Mouse (Mus musculus) heart, embryonic 14.5 days (tissue): Measurements from ENCODE around the gene Nphp1. TPM values are rescaled to one million over a fixed set of nuclear protein-coding genes. Genes with fewer than 3 reads are reported as not detected.
A peak's percentile ranks its signal among the peaks of the same experiment; 100 is the strongest.

Experiments
- ATAC-seq: fragments of 200-750 bp; cut with Nextera tagmentation; 2 replicates; pipeline ENCODE4 v1.8.0; 2017; ENCODE audit warnings: low read depth, moderate TSS enrichment; ENCODE audit not compliant: insufficient number of reproducible peaks, insufficient read depth, low FRiP score
- H3K27ac ChIP-seq, 2 experiments: fragments of 200-500 bp in 1 of 2; fragments of 300-500 bp in 1 of 2; sonication (generic) in 1 of 2; replicated peaks in 1 of 2; 2 replicates each; pipeline ENCODE4 v1.5.1; 2012 to 2014; ENCODE audit warnings: low read depth in 2 of 2, low read length in 2 of 2, control low read depth in 1 of 2, mild to moderate bottlenecking in 1 of 2, mixed read lengths in 1 of 2; ENCODE audit not compliant: control insufficient read depth in 1 of 2, insufficient read depth in 1 of 2
- H3K27me3 ChIP-seq: fragments of 300-500 bp; sonication (generic); 2 replicates; pipeline ENCODE4 v1.6.1; 2014; ENCODE audit warnings: mild to moderate bottlenecking, low read length, control low read depth; ENCODE audit not compliant: control insufficient read depth, insufficient read depth
- H3K36me3 ChIP-seq: fragments of 300-500 bp; sonication (generic); 2 replicates; pipeline ENCODE4 v1.6.1; 2014; ENCODE audit warnings: mild to moderate bottlenecking, control low read depth, low read length, mixed read lengths; ENCODE audit not compliant: control insufficient read depth, insufficient read depth
- H3K4me1 ChIP-seq, 2 experiments: fragments of 200-500 bp in 1 of 2; fragments of 300-500 bp in 1 of 2; sonication (generic) in 1 of 2; 2 replicates each; pipeline ENCODE4 v1.6.1; 2012 to 2014; ENCODE audit warnings: low read length in 2 of 2, control low read depth in 1 of 2, mixed read lengths in 1 of 2; ENCODE audit not compliant: control insufficient read depth in 2 of 2, insufficient read depth in 2 of 2
- H3K4me2 ChIP-seq: fragments of 300-500 bp; sonication (generic); 2 replicates; pipeline ENCODE4 v1.6.1; 2014; ENCODE audit warnings: mild to moderate bottlenecking, low read length
- H3K4me3 ChIP-seq, 2 experiments: fragments of 200-500 bp in 1 of 2; fragments of 300-500 bp in 1 of 2; sonication (generic) in 1 of 2; 2 replicates each; pipeline ENCODE4 v1.5.1; 2012 to 2014; ENCODE audit warnings: low read length in 2 of 2, mild to moderate bottlenecking in 2 of 2, control low read depth in 1 of 2, low read depth in 1 of 2, moderate library complexity in 1 of 2; ENCODE audit not compliant: control insufficient read depth in 1 of 2, insufficient read depth in 1 of 2
- H3K9ac ChIP-seq: fragments of 300-500 bp; sonication (generic); 2 replicates; pipeline ENCODE4 v1.6.1; 2014; ENCODE audit warnings: mild to moderate bottlenecking, low read length
- H3K9me3 ChIP-seq: fragments of 300-500 bp; sonication (generic); 2 replicates; pipeline ENCODE4 v1.6.1; 2016; ENCODE audit warnings: low read length, control low read depth; ENCODE audit not compliant: control insufficient read depth
- WGBS: fragments of 180-500 bp; shearing (Covaris S2); extraction: QIAGEN DNeasy Blood & Tissue Kit; methylation state at CpG from one replicate; pipeline ENCODE4 v1.1.7; 2014; 5-methylcytosine and 5-hydroxymethylcytosine counted together
- polyA plus RNA-seq: library from polyadenylated mRNA; unstranded; fragments of >200 nt; fragmentation: Nextera tagmentation; extraction: Ambion mirVana; gene quantifications from 2 replicates; pipeline ENCODE4 v1.2.1, GENCODE M21; 2014

The Nphp1 gene
- polyA plus RNA-seq, 1 experiment from 2014 or later: 16.1 TPM

- Histone ChIP-seq H3K36me3 (peaks cover 15% of the 10 kb centered on the region; the same call in 1 of the 2 replicates), H3K27ac (no peak overlapping the region), H3K9ac (no peak overlapping the region; the same call in 1 of the 2 replicates), H3K4me1 (peaks cover 3 to 19% of the 10 kb centered on the region in 2 experiments), H3K9me3 (no peaks in the 10 kb centered on the region), H3K27me3 (no peaks in the 10 kb centered on the region), H3K4me2 (no peak overlapping the region), H3K4me3 (no peak overlapping the region)
- WGBS: 69% methylated on average over 10 of the region's 10 CpGs
- ATAC-seq: no peak
Observed at GRCm38 (mm10) chr2:127760429-127761000, 28.2 kb downstream of the Nphp1 start.

DNA sequence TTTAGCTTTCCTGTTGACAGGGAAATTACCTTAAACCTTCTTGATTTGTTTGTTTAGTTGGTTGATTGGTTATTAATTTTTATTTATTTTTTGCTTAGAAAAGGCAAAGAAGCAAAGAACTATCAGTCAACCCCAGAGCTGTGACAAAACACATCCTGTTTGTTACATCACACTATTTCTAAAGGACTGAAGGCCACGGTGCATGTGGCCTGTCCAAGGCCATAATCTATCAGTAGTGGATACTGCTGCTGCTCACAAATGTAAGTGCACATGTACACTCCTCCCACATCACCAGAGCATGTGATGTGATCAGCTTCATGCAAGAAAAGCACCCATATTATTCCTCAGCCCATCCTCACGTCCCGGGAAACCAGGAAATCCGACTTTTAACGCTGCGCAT, 28.7 kb downstream of the Nphp1 start:
- WGBS: 80% methylated on average over 6 of the region's 6 CpGs

GRCm38 (mm10) chr2:127759157-127759880, 29.4 kb downstream of the Nphp1 start:
- no peak for ATAC-seq
- H3K36me3 ChIP-seq: 0 out of 2 replicates have a peak, but pooled peaks cover 12% of the 10 kb centered on the region
- H3K27me3 ChIP-seq: no peaks in the 10 kb centered on the region
- H3K9ac ChIP-seq: no peak overlapping the region
- peak overlapping the region in 1 of 2 experiments; percentile 42; a peak in 2 of 4 replicates for H3K27ac ChIP-seq
- H3K4me1 ChIP-seq: peaks cover 3 to 19% of the 10 kb centered on the region in 2 experiments
- no peak overlapping the region for H3K4me2 ChIP-seq
- 30% methylated on average over 5 of the region's 5 CpGs for WGBS
- no peak overlapping the region for H3K4me3 ChIP-seq
- no peaks in the 10 kb centered on the region for H3K9me3 ChIP-seq

More for the DNA sequence above, 28.7 kb downstream of the Nphp1 start:
- Histone ChIP-seq H3K36me3 (0 out of 2 replicates have a peak, but pooled peaks cover 12% of the 10 kb centered on the region), H3K27ac (no peak overlapping the region), H3K27me3 (no peaks in the 10 kb centered on the region), H3K4me1 (peaks cover 3 to 19% of the 10 kb centered on the region in 2 experiments), H3K4me2 (no peak overlapping the region), H3K4me3 (no peak overlapping the region), H3K9ac (no peak overlapping the region; the same call in 1 of the 2 replicates), H3K9me3 (no peaks in the 10 kb centered on the region)
- no peak for ATAC-seq

DNA sequence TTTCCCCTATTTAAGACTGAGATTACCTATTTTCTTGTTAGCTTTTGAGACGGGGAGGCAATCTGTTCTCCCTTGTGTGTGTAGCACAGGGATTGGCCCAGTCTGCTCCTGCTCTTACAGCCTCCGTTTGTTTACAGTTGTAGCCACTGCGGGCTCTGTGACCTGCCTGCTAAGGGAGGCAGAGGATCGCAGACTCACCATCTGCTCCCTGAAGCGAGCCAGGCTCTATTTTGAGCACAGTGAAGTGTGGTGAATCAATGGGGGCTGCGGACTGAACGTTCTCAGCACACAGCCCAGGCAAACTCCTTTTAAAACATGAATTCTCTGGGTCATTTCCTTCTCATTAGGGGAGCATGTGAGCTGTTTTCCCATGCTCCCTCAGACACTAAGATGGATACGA, 31.5 kb downstream of the Nphp1 start:
- Histone ChIP-seq H3K9ac (peak overlapping the region; percentile 35), H3K4me1 (peaks cover 3 to 19% of the 10 kb centered on the region in 2 experiments), H3K4me2 (peak overlapping the region; percentile 26; the same call in 1 of the 2 replicates), H3K9me3 (no peaks in the 10 kb centered on the region), H3K4me3 (no peak overlapping the region), H3K36me3 (0 out of 2 replicates have a peak, but pooled peaks cover 8% of the 10 kb centered on the region), H3K27me3 (no peaks in the 10 kb centered on the region), H3K27ac (no peak overlapping the region)
- ATAC-seq: no peak
- WGBS: 28% methylated on average over 8 of the region's 8 CpGs

GRCm38 (mm10) chr2:127754113-127754512, 34.6 kb downstream of the Nphp1 start:
- no peaks in the 10 kb centered on the region for H3K36me3 ChIP-seq
- ATAC-seq: no peak
- H3K9ac ChIP-seq: no peak overlapping the region
- 86% methylated on average over 4 of the region's 4 CpGs for WGBS
- H3K4me2 ChIP-seq: no peak overlapping the region
- H3K4me3 ChIP-seq: no peak overlapping the region
- no peaks in the 10 kb centered on the region for H3K27me3 ChIP-seq
- H3K27ac ChIP-seq: no peak overlapping the region
- no peaks in the 10 kb centered on the region for H3K9me3 ChIP-seq
- peaks cover 0 to 8% of the 10 kb centered on the region in 2 experiments; a peak in 2 of 4 replicates for H3K4me1 ChIP-seq

GRCm38 (mm10) chr2:127751849-127752610, 36.7 kb downstream of the Nphp1 start:
- no peak overlapping the region for H3K4me2 ChIP-seq
- H3K27me3 ChIP-seq: no peaks in the 10 kb centered on the region
- H3K36me3 ChIP-seq: no peaks in the 10 kb centered on the region
- 67% methylated on average over 11 of the region's 11 CpGs for WGBS
- no peak overlapping the region for H3K27ac ChIP-seq
- H3K9me3 ChIP-seq: no peaks in the 10 kb centered on the region
- no peak overlapping the region for H3K4me3 ChIP-seq
- no peaks in the 10 kb centered on the region for H3K4me1 ChIP-seq
- no peak overlapping the region for H3K9ac ChIP-seq
- ATAC-seq: no peak

GRCm38 (mm10) chr2:127749376-127749775, 39.3 kb downstream of the Nphp1 start:
- Histone ChIP-seq H3K27ac (no peak overlapping the region), H3K36me3 (0 out of 2 replicates have a peak, but pooled peaks cover 8% of the 10 kb centered on the region), H3K4me2 (no peak overlapping the region), H3K9ac (no peak overlapping the region), H3K4me1 (no peaks in the 10 kb centered on the region), H3K9me3 (no peaks in the 10 kb centered on the region), H3K4me3 (no peak overlapping the region), H3K27me3 (no peaks in the 10 kb centered on the region)
- ATAC-seq: no peak
- 20% methylated on average over 1 of the region's 1 CpGs for WGBS
